Mouse (Mus musculus) C2C12 (cell line): ENCODE results near the gene Nsl1.

ENCODE experiments used
- CEBPB ChIP-seq: IDR thresholded peaks from one replicate; pipeline ENCODE4 v1.6.1; 2011; ENCODE audit warnings: low read depth, mild to moderate bottlenecking, control low read depth, moderate library complexity
- CTCF ChIP-seq: IDR thresholded peaks from one replicate; pipeline ENCODE4 v1.5.1; 2011; ENCODE audit not compliant: control insufficient read depth, insufficient read depth, insufficient read length
- FOSL1 ChIP-seq: IDR thresholded peaks from one replicate; pipeline ENCODE4 v1.8.0; 2011; ENCODE audit warnings: mild to moderate bottlenecking, low read length; ENCODE audit not compliant: poor library complexity, insufficient read depth, severe bottlenecking
- MAX ChIP-seq: IDR thresholded peaks from one replicate; pipeline ENCODE4 v1.6.1; 2011; ENCODE audit warnings: mild to moderate bottlenecking, control low read depth
- MYOD1 ChIP-seq: IDR thresholded peaks from one replicate; pipeline ENCODE4 v1.6.1; 2011; ENCODE audit warnings: low read depth; ENCODE audit not compliant: control insufficient read depth, insufficient read length
- USF1 ChIP-seq: IDR thresholded peaks from one replicate; pipeline ENCODE4 v1.6.1; 2011; ENCODE audit warnings: low read depth, mild to moderate bottlenecking, control low read depth, moderate library complexity

- TF ChIP-seq USF1 = no peak
- no peak for TF ChIP-seq CTCF
- no peak for TF ChIP-seq MAX
- TF ChIP-seq MYOD1 = no peak
- TF ChIP-seq FOSL1 = no peak
- no peak for TF ChIP-seq CEBPB
Measured at GRCm38 (mm10) chr1:191064535-191064934, 1.7 kb downstream of the Nsl1 start.
